Mouse (Mus musculus): ENCODE results near the gene Rxfp1. TPM values are rescaled to one million over a fixed set of nuclear protein-coding genes. Genes with fewer than 3 reads are reported as not detected.

Gene Rxfp1
- total RNA-seq, 2 experiments from 2014 or later: 14.6 to 18.2 TPM

- no peak for DNase-seq (ENCODE audit: low spot score in 2 of 2)
These were observed 63.0 kb downstream of the Rxfp1 start for GRCm38 (mm10) chr3:79674641-79675040.

DNA sequence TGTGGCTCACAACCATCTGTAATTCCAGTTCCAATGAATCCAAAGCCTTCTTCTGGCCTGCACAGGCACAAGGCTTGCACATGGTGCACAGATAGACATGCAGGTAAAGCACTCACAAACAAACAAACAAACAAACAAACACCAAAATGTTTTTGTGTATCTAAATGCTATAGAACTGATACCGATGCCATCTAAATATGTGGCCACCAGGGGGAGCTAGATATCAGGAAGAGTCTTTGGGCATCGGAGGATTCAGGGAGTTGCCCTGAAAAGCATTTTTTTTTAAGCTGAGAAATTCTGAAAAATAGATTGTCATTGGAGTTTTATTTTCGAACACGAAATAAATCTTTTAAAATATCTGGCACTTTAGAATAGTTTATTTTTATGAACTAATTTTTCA, 64.6 kb downstream of the Rxfp1 start:
- DNase-seq (ENCODE audit: low spot score in 2 of 2): peak; percentile 18 to 58
- intact Hi-C loops (cut with DNase I): no loop called here

More at GRCm38 (mm10) chr3:79674641-79675040, 63.0 kb downstream of the Rxfp1 start:
- intact Hi-C loops (cut with DNase I): no loop called here

- DNase-seq (ENCODE audit: low spot score in 2 of 2): no peak
- intact Hi-C loops (cut with DNase I): no loop called here
These were observed 65.5 kb downstream of the Rxfp1 start for GRCm38 (mm10) chr3:79672188-79672587.

DNA sequence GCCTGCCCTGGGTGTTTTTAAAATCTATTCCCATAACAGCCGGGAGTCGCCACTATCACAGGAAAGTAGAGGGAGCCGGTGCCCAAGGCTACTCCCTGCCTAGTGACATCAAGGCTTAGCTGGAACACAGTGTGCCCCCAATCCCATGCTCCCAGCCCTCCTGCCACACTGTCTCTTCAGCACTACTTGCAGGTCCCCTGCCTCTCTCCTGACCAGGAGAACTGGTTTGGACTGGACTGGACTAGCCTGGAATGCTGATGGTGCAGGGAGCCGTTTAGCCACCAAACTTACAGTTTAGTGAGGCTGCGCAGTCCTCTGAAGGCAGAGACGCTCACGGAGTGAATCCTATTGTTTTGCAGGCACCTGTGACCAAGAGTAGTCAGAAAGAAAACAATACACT, 67.1 kb downstream of the Rxfp1 start:
- intact Hi-C loops (cut with DNase I): no loop called here
- no peak for DNase-seq (ENCODE audit: low spot score in 2 of 2)

- intact Hi-C loops (cut with DNase I): loop anchor here (2.0 to 10.0 kb wide), 2 partner anchors 144 to 390 kb away; no protein-coding TSS in a partner anchor
- peak; percentile 16 to 41 for DNase-seq (ENCODE audit: low spot score in 2 of 2)
These were observed 72.8 kb downstream of the Rxfp1 start for GRCm38 (mm10) chr3:79664787-79665408.

- intact Hi-C loops (cut with DNase I): no loop called here
- DNase-seq (ENCODE audit: low spot score in 2 of 2): no peak
These were observed 81.0 kb downstream of the Rxfp1 start for GRCm38 (mm10) chr3:79656682-79657081.

- intact Hi-C loops (cut with DNase I): no loop called here
- DNase-seq (ENCODE audit: low spot score in 2 of 2): no peak
These were observed 85.6 kb downstream of the Rxfp1 start for GRCm38 (mm10) chr3:79652129-79652528.

GRCm38 (mm10) chr3:79629416-79629730, 108.3 kb downstream of the Rxfp1 start, which contains the start of gene Etfdh:
Gene Etfdh (minus strand): TSS chr3:79629500.
- intact Hi-C loops (cut with DNase I): no loop called here
- peak in 1 of 2 experiments; percentile 46 for DNase-seq (ENCODE audit: low spot score in 2 of 2)

- DNase-seq (ENCODE audit: low spot score in 2 of 2): peak; percentile 95 to 97
- intact Hi-C loops (cut with DNase I): no loop called here
These were observed 108.9 kb downstream of the Rxfp1 start, which contains the start of gene 4930579G24Rik for GRCm38 (mm10) chr3:79628561-79629415. Gene 4930579G24Rik (plus strand): TSS chr3:79629079.

GRCm38 (mm10) chr3:79628182-79628560, 109.5 kb downstream of the Rxfp1 start:
- intact Hi-C loops (cut with DNase I): no loop called here

DNA sequence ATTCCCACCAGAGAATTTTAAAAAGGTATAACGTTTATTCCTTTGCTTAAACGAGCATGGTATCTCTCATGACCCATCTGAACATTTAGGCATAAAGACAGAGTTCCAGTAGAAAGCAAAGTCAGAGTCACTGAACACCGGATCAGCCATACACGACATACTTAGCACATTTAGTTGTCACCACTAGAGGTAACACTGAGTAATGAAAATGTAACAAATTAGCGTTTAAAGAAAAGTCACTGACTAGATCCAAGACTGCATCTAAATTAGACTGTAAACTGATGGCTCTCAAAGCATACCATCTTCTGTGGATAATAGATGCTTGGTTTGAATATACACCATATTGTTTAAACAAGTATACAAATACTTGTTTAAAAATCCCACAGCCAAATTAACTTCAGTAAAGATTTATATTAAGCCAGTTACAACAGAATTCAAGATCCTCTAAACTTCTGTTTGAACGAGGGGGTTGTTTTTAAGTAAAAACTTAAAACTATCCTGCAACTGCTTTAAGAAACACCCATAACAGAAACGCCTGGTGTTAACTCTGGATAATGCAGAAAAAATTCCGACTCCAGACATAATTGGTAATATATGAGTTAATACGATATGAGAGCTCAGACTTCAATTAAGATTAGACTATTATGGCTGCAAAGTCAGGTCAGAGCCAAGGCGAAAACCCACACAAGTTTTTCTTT, 110.0 kb downstream of the Rxfp1 start:
- intact Hi-C loops (cut with DNase I): no loop called here
- no peak for DNase-seq (ENCODE audit: low spot score in 2 of 2)

More at GRCm38 (mm10) chr3:79628182-79628560, 109.5 kb downstream of the Rxfp1 start:
- DNase-seq (ENCODE audit: low spot score in 2 of 2): no peak

- intact Hi-C loops (cut with DNase I): no loop called here
- DNase-seq (ENCODE audit: low spot score in 2 of 2): no peak
These were observed 127.8 kb downstream of the Rxfp1 start for GRCm38 (mm10) chr3:79609886-79610285.

DNA sequence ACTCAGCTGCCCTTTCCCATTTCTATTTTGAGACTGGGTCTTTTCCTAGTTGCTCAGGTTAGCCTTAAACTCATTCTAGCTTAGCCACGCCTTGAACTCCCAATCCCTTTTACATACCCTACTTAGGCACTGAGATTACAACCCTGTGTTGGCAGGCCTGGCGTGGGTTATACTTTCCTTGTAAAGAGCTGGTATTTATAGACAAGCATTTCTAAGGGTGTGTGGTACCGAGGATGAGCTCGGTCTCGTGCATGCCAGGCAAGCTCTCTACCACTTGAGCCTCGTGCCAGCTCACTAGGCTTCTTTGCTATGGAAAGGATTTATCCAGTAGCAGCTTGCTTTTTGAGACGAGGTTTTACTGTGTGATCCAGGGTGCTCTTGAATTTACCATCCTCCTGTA, 142.2 kb downstream of the Rxfp1 start:
- intact Hi-C loops (cut with DNase I): loop anchor here (10.0 kb wide), 1 partner anchor 501 kb away; no protein-coding TSS in a partner anchor
- no peak for DNase-seq (ENCODE audit: low spot score in 2 of 2)

GRCm38 (mm10) chr3:79591793-79592471, 145.7 kb downstream of the Rxfp1 start:
- intact Hi-C loops (cut with DNase I): loop anchor here (10.0 kb wide), 1 partner anchor 497 kb away; no protein-coding TSS in a partner anchor
- DNase-seq (ENCODE audit: low spot score in 2 of 2): no peak

Other genes starting within 250 kb of the Rxfp1 start
- gene Fnip2, start 170.1 kb downstream of the Rxfp1 start, total RNA-seq (2021): 10 to 100 TPM; 17.7 to 19.7 TPM
- gene Ppid, start 146.5 kb downstream of the Rxfp1 start, total RNA-seq (2021): 10 to 100 TPM; 55.1 to 72.5 TPM
- gene 4930579G24Rik, start 108.8 kb downstream of the Rxfp1 start, total RNA-seq (2021): 1 to 10 TPM; 1.4 to 1.5 TPM
- 10 to 100 TPM; 23.5 to 27.4 TPM for gene Etfdh, start 108.4 kb downstream of the Rxfp1 start, total RNA-seq (2021)
- 10 to 100 TPM; 10.6 to 12.4 TPM for gene Tmem144, start 114.9 kb upstream of the Rxfp1 start, total RNA-seq (2021)
- 10 to 100 TPM in 1 of 2 experiments, 1 to 10 TPM in 1; 7.4 to 11.2 TPM for gene Fam198b, start 146.7 kb upstream of the Rxfp1 start, total RNA-seq (2021)

Measured in left cerebral cortex, postnatal 36 days (tissue).